Mouse (Mus musculus) MEL (cell line): Measurements from ENCODE around the gene Pcif1. TPM values are rescaled to one million over a fixed set of nuclear protein-coding genes. Genes with fewer than 3 reads are reported as not detected.

ENCODE experiments used
- DNase-seq: peaks from one replicate; pipeline ENCODE4 v3.0.0; 2011; ENCODE audit warnings: low read depth, low spot score
- H3K27ac ChIP-seq: 2 replicates; pipeline ENCODE4 v1.5.1; 2012; ENCODE audit warnings: low read depth, mild to moderate bottlenecking, control low read depth, low read length, moderate library complexity; ENCODE audit not compliant: control insufficient read depth
- H3K27me3 ChIP-seq, 2 experiments: fragments of 150-350 bp in 1 of 2; sonication (generic) in 1 of 2; 2 replicates each; pipeline ENCODE4 v1.6.1; 2012; ENCODE audit warnings: low read length in 2 of 2, mild to moderate bottlenecking in 2 of 2, improper control_type of control experiment in 1 of 2, moderate library complexity in 1 of 2; ENCODE audit not compliant: insufficient read depth in 2 of 2, control insufficient read depth in 1 of 2
- H3K36me3 ChIP-seq, 2 experiments: 2 replicates each; pipeline ENCODE4 v1.6.1; 2012 to 2014; ENCODE audit warnings: low read length in 2 of 2, improper control_type of control experiment in 1 of 2, inconsistent platforms in 1 of 2, mild to moderate bottlenecking in 1 of 2; ENCODE audit not compliant: insufficient read depth in 2 of 2, control insufficient read depth in 1 of 2
- H3K4me1 ChIP-seq, 2 experiments: fragments of 150-350 bp in 1 of 2; sonication (generic) in 1 of 2; 2 replicates each; pipeline ENCODE4 v1.6.1; 2012; ENCODE audit warnings: low read length in 2 of 2, improper control_type of control experiment in 1 of 2, mild to moderate bottlenecking in 1 of 2; ENCODE audit not compliant: insufficient read depth in 2 of 2, control insufficient read depth in 1 of 2
- H3K4me3 ChIP-seq, 2 experiments: fragments of 150-350 bp in 1 of 2; sonication (generic) in 1 of 2; 2 replicates each; pipeline ENCODE4 v1.5.1; 2012; ENCODE audit warnings: low read depth in 2 of 2, low read length in 2 of 2, mild to moderate bottlenecking in 2 of 2, moderate library complexity in 2 of 2, control low read depth in 1 of 2, improper control_type of control experiment in 1 of 2; ENCODE audit not compliant: control insufficient read depth in 1 of 2, insufficient read depth in 1 of 2
- H3K79me2 ChIP-seq: 2 replicates; pipeline ENCODE4 v1.6.1; 2012; ENCODE audit warnings: mild to moderate bottlenecking, low read length, moderate library complexity; ENCODE audit not compliant: control insufficient read depth, poor library complexity, insufficient read depth
- H3K9ac ChIP-seq: 2 replicates; pipeline ENCODE4 v1.6.1; 2012; ENCODE audit warnings: low read depth, mild to moderate bottlenecking, control low read depth, low read length, moderate library complexity; ENCODE audit not compliant: control insufficient read depth, poor library complexity, severe bottlenecking
- H3K9me3 ChIP-seq: fragments of 150-350 bp; sonication (generic); replicated peaks from 2 replicates; pipeline ENCODE4 v1.6.1; 2012; ENCODE audit warnings: mild to moderate bottlenecking, low read length, improper control_type of control experiment, moderate library complexity; ENCODE audit not compliant: insufficient read depth
- CHD1 ChIP-seq: IDR thresholded peaks from 2 replicates; pipeline ENCODE4 v1.6.1; 2012; ENCODE audit warnings: low read depth, mild to moderate bottlenecking, inconsistent platforms, low read length, improper control_type of control experiment
- CTCF ChIP-seq, 3 experiments: IDR thresholded peaks in 2 of 3; conservative IDR thresholded peaks in 1 of 3; 2 replicates each; pipeline ENCODE4 v1.5.1; 2011 to 2012; ENCODE audit warnings: low read length in 3 of 3, low read depth in 2 of 3, mild to moderate bottlenecking in 2 of 3, improper control_type of control experiment in 1 of 3, inconsistent platforms in 1 of 3, mixed read lengths in 1 of 3, moderate library complexity in 1 of 3; ENCODE audit not compliant: control insufficient read depth in 1 of 3, insufficient read depth in 1 of 3, poor library complexity in 1 of 3, severe bottlenecking in 1 of 3
- GATA1 ChIP-seq: IDR thresholded peaks from 2 replicates; pipeline ENCODE4 v1.6.1; 2011; ENCODE audit warnings: low read depth, low read length, improper control_type of control experiment
- JUND ChIP-seq: IDR thresholded peaks from 2 replicates; pipeline ENCODE4 v1.6.1; 2011; ENCODE audit warnings: low read depth, mild to moderate bottlenecking, improper control_type of control experiment, low read length
- KAT2A ChIP-seq: conservative IDR thresholded peaks from 2 replicates; pipeline ENCODE4 v1.6.1; 2012; ENCODE audit warnings: low read depth, low read length, improper control_type of control experiment, inconsistent platforms
- MAZ ChIP-seq: IDR thresholded peaks from 2 replicates; pipeline ENCODE4 v1.6.1; 2012; ENCODE audit warnings: low read depth, mild to moderate bottlenecking, inconsistent platforms, low read length, improper control_type of control experiment
- MYB ChIP-seq: IDR thresholded peaks from 2 replicates; pipeline ENCODE4 v1.6.1; 2011; ENCODE audit warnings: mild to moderate bottlenecking, low read depth, low read length, improper control_type of control experiment
- MYC ChIP-seq: IDR thresholded peaks from 2 replicates; pipeline ENCODE4 v1.6.1; 2011; ENCODE audit warnings: low read depth, mild to moderate bottlenecking, low read length, improper control_type of control experiment, moderate library complexity
- NELFE ChIP-seq: IDR thresholded peaks from 2 replicates; pipeline ENCODE4 v1.6.1; 2011; ENCODE audit warnings: low read depth, low read length, improper control_type of control experiment
- NRF1 ChIP-seq: IDR thresholded peaks from 2 replicates; pipeline ENCODE4 v1.6.1; 2014; ENCODE audit warnings: low read depth, mild to moderate bottlenecking, inconsistent platforms, low read length, improper control_type of control experiment, moderate library complexity; ENCODE audit not compliant: poor library complexity, insufficient read depth, severe bottlenecking
- POLR2A ChIP-seq, 2 experiments: IDR thresholded peaks; 2 replicates each; pipeline ENCODE4 v1.6.1; 2011 to 2012; ENCODE audit warnings: low read length in 2 of 2, mild to moderate bottlenecking in 2 of 2, control low read depth in 1 of 2, improper control_type of control experiment in 1 of 2, low read depth in 1 of 2, moderate library complexity in 1 of 2; ENCODE audit not compliant: control insufficient read depth in 1 of 2, insufficient read depth in 1 of 2, poor library complexity in 1 of 2
- POLR2AphosphoS2 ChIP-seq: IDR thresholded peaks from 2 replicates; pipeline ENCODE4 v1.6.1; 2011; ENCODE audit warnings: low read length, improper control_type of control experiment
- POLR2AphosphoS5 ChIP-seq: IDR thresholded peaks from 2 replicates; pipeline ENCODE4 v1.6.1; 2012; ENCODE audit warnings: low read depth, borderline replicate concordance, mild to moderate bottlenecking, inconsistent platforms, low read length, moderate library complexity, mixed read lengths
- RAD21 ChIP-seq: IDR thresholded peaks from 2 replicates; pipeline ENCODE4 v1.6.1; 2011; ENCODE audit warnings: mild to moderate bottlenecking, low read depth, low read length, improper control_type of control experiment
- RCOR1 ChIP-seq: IDR thresholded peaks from 2 replicates; pipeline ENCODE4 v1.6.1; 2012; ENCODE audit warnings: low read depth, mild to moderate bottlenecking, inconsistent platforms, low read length, improper control_type of control experiment
- SMC3 ChIP-seq: IDR thresholded peaks from 2 replicates; pipeline ENCODE4 v1.6.1; 2011; ENCODE audit warnings: low read depth, low read length, improper control_type of control experiment
- TBP ChIP-seq: IDR thresholded peaks from 2 replicates; pipeline ENCODE4 v1.8.0; 2011; ENCODE audit warnings: low read depth, low read length, improper control_type of control experiment
- USF1 ChIP-seq: IDR thresholded peaks from 2 replicates; pipeline ENCODE4 v1.6.1; 2014; ENCODE audit warnings: low read depth, mild to moderate bottlenecking, inconsistent platforms, low read length, improper control_type of control experiment, moderate library complexity
- ZC3H11A ChIP-seq: IDR thresholded peaks from 2 replicates; pipeline ENCODE4 v1.6.1; 2012; ENCODE audit warnings: low read depth, mild to moderate bottlenecking, inconsistent platforms, low read length, improper control_type of control experiment
- ZKSCAN1 ChIP-seq: IDR thresholded peaks from 2 replicates; pipeline ENCODE4 v1.6.1; 2012; ENCODE audit warnings: low read depth, mild to moderate bottlenecking, inconsistent platforms, low read length, improper control_type of control experiment, moderate library complexity
- ZMIZ1 ChIP-seq: IDR thresholded peaks from 2 replicates; pipeline ENCODE4 v1.6.1; 2012; ENCODE audit warnings: low read depth, mild to moderate bottlenecking, inconsistent platforms, low read length, improper control_type of control experiment, moderate library complexity
- polyA plus RNA-seq, 2 experiments: library from polyadenylated mRNA; stranded (reverse) in 1 of 2; unstranded in 1 of 2; fragments of >175 nt in 1 of 2; fragments of >200 nt in 1 of 2; gene quantifications; 2 replicates each; pipeline versions ENCODE4 v1.2.1 to v1.2.4; 2012; ENCODE audit warnings: low replicate concordance in 2 of 2, low read depth in 1 of 2; ENCODE audit not compliant: insufficient read length in 2 of 2, insufficient read depth in 1 of 2, missing spikeins in 1 of 2
- total RNA-seq: library from RNA; depleted of rRNA; stranded (reverse); fragments of 300-350 nt; gene quantifications from 2 replicates; pipeline ENCODE4 v1.2.3, GENCODE M21; 2012

Gene Pcif1
- total and polyA plus RNA-seq, 3 experiments = 46.8 to 118 TPM; not detected in 1

- no peak overlapping the region for H3K27ac ChIP-seq
- H3K9me3 ChIP-seq = no peaks in the 10 kb centered on the region
- no peak for DNase-seq
- no peak for TF ChIP-seq POLR2AphosphoS5
- TF ChIP-seq NRF1 = no peak
- TF ChIP-seq MYB = no peak
- no peak for TF ChIP-seq ZC3H11A
- TF ChIP-seq RAD21 = no peak
- no peak for TF ChIP-seq CTCF (IDR thresholded peaks at IDR 0.05 in 2 of 3, conservative IDR thresholded peaks at IDR 0.05 in 1 of 3; ENCODE audit: control insufficient read depth in 1 of 3, insufficient read depth in 1 of 3, low read depth in 2 of 3, low read length in 3 of 3, poor library complexity in 1 of 3, severe bottlenecking in 1 of 3)
- TF ChIP-seq KAT2A = no peak
- TF ChIP-seq NELFE = no peak
- no peak for TF ChIP-seq RCOR1
- TF ChIP-seq TBP = no peak
- no peak for TF ChIP-seq USF1
- no peak for TF ChIP-seq SMC3
- TF ChIP-seq, all 39 proteins: peak for 0
- H3K27me3 ChIP-seq = no peaks in the 10 kb centered on the region
- no peak overlapping the region for H3K4me3 ChIP-seq
- peaks cover 7% of the 10 kb centered on the region for H3K79me2 ChIP-seq
- H3K36me3 ChIP-seq = peaks cover 0 to 14% of the 10 kb centered on the region in 2 experiments; a peak in 3 of 4 replicates
- H3K9ac ChIP-seq = no peak overlapping the region
- peaks cover 8 to 12% of the 10 kb centered on the region in 2 experiments for H3K4me1 ChIP-seq
Observed at GRCm38 (mm10) chr2:164916820-164917219, 37.7 kb downstream of the Pcif1 start.

DNA sequence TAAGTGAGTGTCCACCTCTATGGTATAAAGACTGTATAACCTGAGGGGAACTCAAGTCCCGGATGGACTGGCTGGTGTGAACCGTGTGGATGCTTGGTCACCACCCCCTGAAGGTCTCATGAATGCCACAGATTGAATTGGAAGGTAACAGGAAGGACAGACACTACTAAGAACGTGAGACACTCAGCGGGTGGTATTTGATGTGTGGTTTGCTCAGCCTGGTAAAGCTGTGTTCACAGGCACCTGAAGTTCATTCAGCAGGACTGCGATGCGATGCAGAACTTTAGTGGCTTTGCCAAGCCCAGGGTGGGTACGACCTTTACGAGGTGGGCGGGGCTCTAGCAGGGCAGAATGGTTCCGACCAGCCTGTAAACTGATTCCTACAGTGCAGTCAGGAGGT is 38.3 kb downstream of the Pcif1 start:
- Histone ChIP-seq H3K4me3 (no peak overlapping the region), H3K79me2 (peaks cover 2% of the 10 kb centered on the region), H3K9ac (no peak overlapping the region), H3K4me1 (peaks cover 8 to 11% of the 10 kb centered on the region in 2 experiments), H3K27ac (no peak overlapping the region), H3K27me3 (no peaks in the 10 kb centered on the region), H3K36me3 (peaks cover 0 to 12% of the 10 kb centered on the region in 2 experiments; a peak in 3 of 4 replicates), H3K9me3 (no peaks in the 10 kb centered on the region)
- TF ChIP-seq GATA1 = no peak
- no peak for TF ChIP-seq ZMIZ1
- TF ChIP-seq POLR2AphosphoS2 = no peak
- no peak for DNase-seq

GRCm38 (mm10) chr2:164918325-164918724 is 39.2 kb downstream of the Pcif1 start:
- H3K27ac ChIP-seq = no peak overlapping the region
- no peaks in the 10 kb centered on the region for H3K79me2 ChIP-seq
- DNase-seq = peak; percentile 84
- TF ChIP-seq ZC3H11A = peak; percentile 35
- no peak for TF ChIP-seq JUND
- peak; percentile 50 for TF ChIP-seq RAD21
- TF ChIP-seq POLR2A (IDR thresholded peaks at IDR 0.05; ENCODE audit: control insufficient read depth in 1 of 2, insufficient read depth in 1 of 2, low read depth in 1 of 2, low read length in 2 of 2, poor library complexity in 1 of 2) = no peak
- TF ChIP-seq MYC = peak; percentile 67; the same call in 1 of the 2 replicates
- peak; percentile 77 for TF ChIP-seq SMC3
- TF ChIP-seq ZKSCAN1 = no peak
- TF ChIP-seq CHD1 = no peak
- no peak for TF ChIP-seq GATA1
- peak; percentile 63 to 74 (median 69) for TF ChIP-seq CTCF (IDR thresholded peaks at IDR 0.05 in 2 of 3, conservative IDR thresholded peaks at IDR 0.05 in 1 of 3; ENCODE audit: control insufficient read depth in 1 of 3, insufficient read depth in 1 of 3, low read depth in 2 of 3, low read length in 3 of 3, poor library complexity in 1 of 3, severe bottlenecking in 1 of 3)
- TF ChIP-seq MAZ = no peak
- no peak overlapping the region for H3K4me3 ChIP-seq
- H3K36me3 ChIP-seq = peaks cover 0 to 3% of the 10 kb centered on the region in 2 experiments; a peak in 2 of 4 replicates
- no peaks in the 10 kb centered on the region for H3K27me3 ChIP-seq
- H3K9ac ChIP-seq = no peak overlapping the region
- peaks cover 3 to 5% of the 10 kb centered on the region in 2 experiments for H3K4me1 ChIP-seq
- H3K9me3 ChIP-seq = no peaks in the 10 kb centered on the region
